28 mouse cellular contexts compared by ENCODE assay signal in the genomic region with DNA sequence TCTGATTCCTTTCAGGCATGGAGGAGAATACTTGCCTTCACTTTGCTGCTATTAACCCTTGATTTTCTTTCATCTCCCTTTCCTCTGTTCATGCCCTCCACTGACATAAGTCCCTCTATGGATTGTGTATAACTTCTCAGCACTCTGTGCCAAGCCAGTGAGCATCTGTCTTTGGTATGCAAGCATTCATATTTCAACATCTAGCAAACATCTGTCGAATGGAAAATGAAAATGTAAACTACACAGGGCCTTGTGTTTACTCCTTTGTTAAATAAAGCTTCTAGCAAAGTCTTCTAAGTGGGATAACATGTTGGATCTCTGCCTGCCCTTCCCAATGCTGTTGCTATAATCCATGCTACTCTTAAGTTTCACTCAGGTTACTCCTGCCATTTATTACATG.
DNase-seq lines count a peak whose midpoint lies in the region; ATAC-seq and TF ChIP-seq lines count a peak whose summit lies in the region.
"Had no signal": no experiment of that assay in that cellular context is flagged by ENCODE, and none has a peak within 500 bp of the region (broad histone marks: within the 10 kb centered on the region; RNA-seq: fewer than 3 reads in every experiment).

No protein-coding gene starts in this region.

- TF ChIP-seq CTCF in intestine, postnatal 0 days (IDR thresholded peaks at IDR 0.05; ENCODE audit: low read depth), result no peak

- no peak overlapping the region for H3K4me3 ChIP-seq in intestine, embryonic 15.5 days (replicated peaks)
- no peak overlapping the region for H3K4me3 ChIP-seq in intestine, postnatal 0 days (ENCODE audit: low read depth, low read length)
- no peak overlapping the region for H3K4me3 ChIP-seq in lung, embryonic 16.5 days (ENCODE audit: low read length)
- no peak overlapping the region for H3K4me3 ChIP-seq in intestine, embryonic 16.5 days (ENCODE audit: low read length)
- H3K4me3 ChIP-seq: embryonic facial prominence, embryonic 12.5 days; erythroblast, embryonic 14.5 days; forebrain, embryonic 12.5 days; forebrain, embryonic 15.5 days; heart, embryonic 12.5 days; heart, embryonic 15.5 days; hindbrain, embryonic 10.5 days; hindbrain, embryonic 13.5 days had no signal

- DNase-seq in lung, adult 18-20 months, result no peak
- DNase-seq in urinary bladder, postnatal 14 days (ENCODE audit: low spot score), result no peak
- DNase-seq: adrenal gland, postnatal 10 days; adrenal gland, postnatal 36 days; B cell, adult 2 months; cerebellum, adult 18-20 months; cerebellum, adult 9-10 months; cerebellum, postnatal 14 days; gastrocnemius, postnatal 25 days; heart, adult 18-20 months; heart, postnatal 10 days; heart, postnatal 36 days had no signal

- no peaks in the 10 kb centered on the region for H3K36me3 ChIP-seq in intestine, embryonic 15.5 days
- no peaks in the 10 kb centered on the region for H3K36me3 ChIP-seq in intestine, postnatal 0 days (ENCODE audit: control insufficient read depth, insufficient read depth)
- no peaks in the 10 kb centered on the region for H3K36me3 ChIP-seq in lung, embryonic 16.5 days (ENCODE audit: control insufficient read depth, insufficient read depth, low read length)
- H3K36me3 ChIP-seq in intestine, embryonic 16.5 days (ENCODE audit: control insufficient read depth, insufficient read depth, low read length), result no peaks in the 10 kb centered on the region
- H3K36me3 ChIP-seq: embryonic facial prominence, embryonic 12.5 days; forebrain, embryonic 12.5 days; forebrain, embryonic 15.5 days; G1E; heart, embryonic 12.5 days; heart, embryonic 15.5 days; hindbrain, embryonic 10.5 days; hindbrain, embryonic 13.5 days had no signal

- H3K9me3 ChIP-seq in intestine, embryonic 15.5 days, result no peaks in the 10 kb centered on the region
- no peaks in the 10 kb centered on the region for H3K9me3 ChIP-seq in intestine, postnatal 0 days (ENCODE audit: control insufficient read depth)
- no peaks in the 10 kb centered on the region for H3K9me3 ChIP-seq in lung, embryonic 16.5 days (ENCODE audit: control insufficient read depth, low read length)
- H3K9me3 ChIP-seq in intestine, embryonic 16.5 days (ENCODE audit: control insufficient read depth, low read length), result no peaks in the 10 kb centered on the region
- H3K9me3 ChIP-seq: embryonic facial prominence, embryonic 12.5 days; forebrain, embryonic 12.5 days; forebrain, embryonic 15.5 days; heart, embryonic 12.5 days; heart, embryonic 15.5 days; hindbrain, embryonic 10.5 days; hindbrain, embryonic 13.5 days had no signal

- no peaks in the 10 kb centered on the region for H3K4me1 ChIP-seq in intestine, embryonic 15.5 days (replicated peaks)
- H3K4me1 ChIP-seq in intestine, postnatal 0 days (replicated peaks; ENCODE audit: control insufficient read depth, insufficient read depth, low read length), result no peaks in the 10 kb centered on the region
- no peaks in the 10 kb centered on the region for H3K4me1 ChIP-seq in lung, embryonic 16.5 days (replicated peaks; ENCODE audit: control insufficient read depth, insufficient read depth, low read length)
- 0 out of 2 replicates have a peak, but pooled peaks cover 2% of the 10 kb centered on the region for H3K4me1 ChIP-seq in intestine, embryonic 16.5 days (ENCODE audit: control insufficient read depth, insufficient read depth, low read length)
- H3K4me1 ChIP-seq: embryonic facial prominence, embryonic 12.5 days; forebrain, embryonic 12.5 days; forebrain, embryonic 15.5 days; heart, embryonic 12.5 days; heart, embryonic 15.5 days; hindbrain, embryonic 10.5 days; hindbrain, embryonic 13.5 days had no signal

- no peaks in the 10 kb centered on the region for H3K27me3 ChIP-seq in intestine, embryonic 15.5 days (replicated peaks)
- H3K27me3 ChIP-seq in intestine, postnatal 0 days (replicated peaks; ENCODE audit: control insufficient read depth, insufficient read depth, low read length), result no peaks in the 10 kb centered on the region
- no peaks in the 10 kb centered on the region for H3K27me3 ChIP-seq in lung, embryonic 16.5 days (ENCODE audit: control insufficient read depth, insufficient read depth, low read depth, low read length)
- H3K27me3 ChIP-seq in intestine, embryonic 16.5 days (replicated peaks; ENCODE audit: control insufficient read depth, insufficient read depth, low read length), result no peaks in the 10 kb centered on the region
- H3K27me3 ChIP-seq: CH12.LX; embryonic facial prominence, embryonic 12.5 days; forebrain, embryonic 12.5 days; forebrain, embryonic 15.5 days; heart, embryonic 12.5 days; heart, embryonic 15.5 days; hindbrain, embryonic 13.5 days; Patski had no signal

- no peak overlapping the region for H3K9ac ChIP-seq in intestine, embryonic 15.5 days
- no peak overlapping the region for H3K9ac ChIP-seq in intestine, postnatal 0 days (ENCODE audit: low read depth, low read length)
- no peak overlapping the region for H3K9ac ChIP-seq in lung, embryonic 16.5 days (ENCODE audit: low read length)
- H3K9ac ChIP-seq in intestine, embryonic 16.5 days (ENCODE audit: low read depth, low read length), result no peak overlapping the region
- H3K9ac ChIP-seq: embryonic facial prominence, embryonic 12.5 days; forebrain, embryonic 12.5 days; forebrain, embryonic 15.5 days; heart, embryonic 12.5 days; heart, embryonic 15.5 days; hindbrain, embryonic 13.5 days had no signal

- 22% methylated on average over 1 of the region's 1 CpGs for WGBS in intestine, embryonic 15.5 days
- WGBS in intestine, postnatal 0 days, result 52% methylated on average over 1 of the region's 1 CpGs
- 30% methylated on average over 1 of the region's 1 CpGs for WGBS in lung, embryonic 16.5 days
- 34% methylated on average over 1 of the region's 1 CpGs for WGBS in intestine, embryonic 16.5 days

- H3K4me2 ChIP-seq in intestine, embryonic 15.5 days (replicated peaks), result no peak overlapping the region
- H3K4me2 ChIP-seq in intestine, postnatal 0 days (replicated peaks; ENCODE audit: low read depth), result no peak overlapping the region
- H3K4me2 ChIP-seq in lung, embryonic 16.5 days (ENCODE audit: low read depth, low read length), result no peak overlapping the region
- H3K4me2 ChIP-seq in intestine, embryonic 16.5 days (ENCODE audit: low read depth, low read length), result no peak overlapping the region
- H3K4me2 ChIP-seq: embryonic facial prominence, embryonic 12.5 days; forebrain, embryonic 12.5 days; forebrain, embryonic 15.5 days; heart, embryonic 12.5 days; heart, embryonic 15.5 days; hindbrain, embryonic 13.5 days had no signal

- no peak overlapping the region for H3K27ac ChIP-seq in intestine, embryonic 15.5 days
- no peak overlapping the region for H3K27ac ChIP-seq in intestine, postnatal 0 days (ENCODE audit: low read depth, low read length)
- no peak overlapping the region for H3K27ac ChIP-seq in lung, embryonic 16.5 days (ENCODE audit: low read length)
- H3K27ac ChIP-seq in intestine, embryonic 16.5 days (ENCODE audit: low read length), result no peak overlapping the region
- H3K27ac ChIP-seq: embryonic facial prominence, embryonic 12.5 days; forebrain, embryonic 12.5 days; forebrain, embryonic 15.5 days; heart, embryonic 15.5 days; hindbrain, embryonic 10.5 days; hindbrain, embryonic 13.5 days had no signal

- ATAC-seq in intestine, embryonic 15.5 days, result peak; percentile 47
- no peak for ATAC-seq in intestine, postnatal 0 days
- peak; percentile 85 for ATAC-seq in lung, embryonic 16.5 days (ENCODE audit: low read depth)
- peak; percentile 63 for ATAC-seq in intestine, embryonic 16.5 days
- ATAC-seq: forebrain, embryonic 15.5 days; hindbrain, embryonic 16.5 days; Patski had no signal
